Comparison of ENCODE assay signal across 8 mouse cellular contexts in the genomic region with DNA sequence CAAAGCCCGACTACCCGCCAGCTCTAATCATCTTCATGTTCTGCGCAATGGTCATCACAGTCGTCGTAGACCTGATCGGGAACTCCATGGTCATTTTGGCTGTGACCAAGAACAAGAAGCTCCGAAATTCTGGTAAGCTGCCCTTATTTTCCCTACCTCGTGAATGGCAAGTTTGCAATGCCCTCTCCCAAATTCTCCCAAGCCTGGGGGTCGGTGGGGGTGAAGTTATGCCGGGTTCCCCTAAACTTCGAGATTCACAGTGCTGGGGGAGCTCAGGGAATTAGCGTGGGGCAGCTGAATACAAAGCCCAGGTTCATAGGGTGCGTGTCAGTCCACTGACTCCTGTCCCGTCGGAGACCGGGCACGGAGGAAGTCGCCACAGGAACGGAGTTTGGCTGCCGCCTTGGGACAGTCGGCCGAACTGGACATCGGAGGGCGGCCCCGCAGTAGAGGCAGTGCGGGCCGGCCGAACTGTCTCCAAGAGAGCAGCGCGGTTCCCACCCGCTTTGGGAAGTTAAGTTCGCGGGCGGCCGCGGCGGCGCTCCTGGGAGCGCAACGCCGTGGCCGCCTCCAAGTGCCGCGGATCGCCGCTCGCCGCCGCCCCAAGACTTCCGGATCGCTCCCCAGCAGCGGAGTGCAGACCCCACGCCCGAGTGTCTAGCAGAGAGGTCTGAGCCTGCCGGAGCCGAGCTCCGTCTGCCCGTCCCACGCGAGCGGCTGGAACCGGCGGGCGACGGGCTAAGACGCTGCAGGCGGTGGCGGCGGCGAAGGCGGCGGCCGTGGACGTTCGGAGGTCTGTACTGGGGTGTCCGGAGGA. TPM values are rescaled to one million over a fixed set of nuclear protein-coding genes. Genes with fewer than 3 reads are reported as not detected.
DNase-seq lines count a peak whose midpoint lies in the region; ATAC-seq and TF ChIP-seq lines count a peak whose summit lies in the region.
"Had no signal": no experiment of that assay in that cellular context is flagged by ENCODE, and none has a peak within 500 bp of the region (broad histone marks: within the 10 kb centered on the region; RNA-seq: fewer than 3 reads in every experiment).

No protein-coding gene starts in this region.

- H3K4me3 ChIP-seq in lung, embryonic 16.5 days (ENCODE audit: low read length), result peak overlapping the region; percentile 46
- no peak overlapping the region for H3K4me3 ChIP-seq in lung, adult 2 months (replicated peaks; ENCODE audit: extremely low read depth, low read depth, low read length)
- H3K4me3 ChIP-seq in forebrain, embryonic 14.5 days (ENCODE audit: low read depth, low read length), result peak overlapping the region; percentile 38
- H3K4me3 ChIP-seq in liver, embryonic 12.5 days, result peak overlapping the region; percentile 35
- peak overlapping the region; percentile 39 for H3K4me3 ChIP-seq in stomach, postnatal 0 days (ENCODE audit: low read depth, low read length)

- 0 out of 2 replicates have a peak, but pooled peaks have one; percentile 31 for ATAC-seq in lung, embryonic 16.5 days (ENCODE audit: low read depth)
- ATAC-seq in forebrain, embryonic 14.5 days, result peak; percentile 15; the same call in 1 of the 2 replicates
- ATAC-seq in liver, embryonic 12.5 days, result no peak
- ATAC-seq in stomach, postnatal 0 days (ENCODE audit: low FRiP score, low TSS enrichment), result no peak
- ATAC-seq in granulocyte monocyte progenitor cell, adult 5-6 weeks (replicated peaks; ENCODE audit: poor library complexity, severe bottlenecking), result no peak

- no peak overlapping the region for H3K27ac ChIP-seq in lung, embryonic 16.5 days (ENCODE audit: low read length)
- no peak overlapping the region for H3K27ac ChIP-seq in forebrain, embryonic 14.5 days (ENCODE audit: low read depth, low read length)
- H3K27ac ChIP-seq in liver, embryonic 12.5 days, result no peak overlapping the region
- H3K27ac ChIP-seq in stomach, postnatal 0 days (replicated peaks), result no peak overlapping the region

- H3K4me2 ChIP-seq in lung, embryonic 16.5 days (ENCODE audit: low read depth, low read length), result peak overlapping the region; percentile 62
- H3K4me2 ChIP-seq in forebrain, embryonic 14.5 days (ENCODE audit: low read length), result peak overlapping the region; percentile 59
- peak overlapping the region; percentile 45 for H3K4me2 ChIP-seq in liver, embryonic 12.5 days
- H3K4me2 ChIP-seq in stomach, postnatal 0 days (replicated peaks; ENCODE audit: low read depth), result peak overlapping the region; percentile 58

- no peaks in the 10 kb centered on the region for H3K36me3 ChIP-seq in lung, embryonic 16.5 days (ENCODE audit: control insufficient read depth, insufficient read depth, low read length)
- H3K36me3 ChIP-seq in forebrain, embryonic 14.5 days (ENCODE audit: control insufficient read depth, insufficient read depth, low read length), result no peaks in the 10 kb centered on the region
- H3K36me3 ChIP-seq in liver, embryonic 12.5 days, result no peaks in the 10 kb centered on the region
- H3K36me3 ChIP-seq in stomach, postnatal 0 days (ENCODE audit: control insufficient read depth, insufficient read depth, low read length), result no peaks in the 10 kb centered on the region

- TF ChIP-seq POLR2A in lung, adult 2 months (IDR thresholded peaks at IDR 0.05; ENCODE audit: borderline replicate concordance, extremely low read depth, low read depth, low read length), result no peak

- WGBS in lung, embryonic 16.5 days, result 20% methylated on average over 41 of the region's 76 CpGs
- WGBS in lung, adult 2 months, result 33% methylated on average over 76 of the region's 76 CpGs
- 36% methylated on average over 76 of the region's 76 CpGs for WGBS in forebrain, embryonic 14.5 days
- WGBS in liver, embryonic 12.5 days (ENCODE audit: insufficient replicate concordance), result 13% methylated on average over 75 of the region's 76 CpGs
- WGBS in stomach, postnatal 0 days, result 17% methylated on average over 70 of the region's 76 CpGs

- intact Hi-C loops in gastrocnemius, postnatal 14 days (cut with DNase I; ENCODE audit: low total_unique reads), result no loop called here

- peak overlapping the region; percentile 30 for H3K9ac ChIP-seq in lung, embryonic 16.5 days (ENCODE audit: low read length)
- peak overlapping the region; percentile 29; the same call in 1 of the 2 replicates for H3K9ac ChIP-seq in forebrain, embryonic 14.5 days (ENCODE audit: low read length)
- no peak overlapping the region for H3K9ac ChIP-seq in liver, embryonic 12.5 days
- H3K9ac ChIP-seq in stomach, postnatal 0 days (ENCODE audit: low read length), result no peak overlapping the region

- H3K27me3 ChIP-seq in lung, embryonic 16.5 days (ENCODE audit: control insufficient read depth, insufficient read depth, low read depth, low read length), result peaks cover 56% of the 10 kb centered on the region
- peaks cover 46% of the 10 kb centered on the region for H3K27me3 ChIP-seq in forebrain, embryonic 14.5 days (replicated peaks; ENCODE audit: control insufficient read depth, insufficient read depth, low read length)
- peaks cover 96% of the 10 kb centered on the region for H3K27me3 ChIP-seq in liver, embryonic 12.5 days (replicated peaks)
- peaks cover 5% of the 10 kb centered on the region; the same call in 1 of the 2 replicates for H3K27me3 ChIP-seq in stomach, postnatal 0 days (ENCODE audit: control insufficient read depth, insufficient read depth, low read length)

- H3K4me1 ChIP-seq in lung, embryonic 16.5 days (replicated peaks; ENCODE audit: control insufficient read depth, insufficient read depth, low read length), result no peaks in the 10 kb centered on the region
- H3K4me1 ChIP-seq in lung, adult 2 months (ENCODE audit: control insufficient read depth, insufficient read depth, low read length), result no peaks in the 10 kb centered on the region
- H3K4me1 ChIP-seq in forebrain, embryonic 14.5 days (ENCODE audit: control insufficient read depth, insufficient read depth, low read length), result no peaks in the 10 kb centered on the region
- no peaks in the 10 kb centered on the region for H3K4me1 ChIP-seq in liver, embryonic 12.5 days
- no peaks in the 10 kb centered on the region for H3K4me1 ChIP-seq in stomach, postnatal 0 days (replicated peaks; ENCODE audit: control insufficient read depth, insufficient read depth)

- no peak for TF ChIP-seq EP300 in stomach, postnatal 0 days (optimal IDR thresholded peaks at IDR 0.05)

- DNase-seq in lung, adult 2 months, result no peak
- DNase-seq in forebrain, embryonic 14.5 days (ENCODE audit: low spot score), result no peak
- no peak for DNase-seq in stomach, postnatal 0 days (ENCODE audit: low spot score)
- no peak for DNase-seq in gastrocnemius, postnatal 14 days

- H3K9me3 ChIP-seq in lung, embryonic 16.5 days (ENCODE audit: control insufficient read depth, low read length), result peaks cover 9% of the 10 kb centered on the region
- H3K9me3 ChIP-seq in forebrain, embryonic 14.5 days (replicated peaks; ENCODE audit: control insufficient read depth, low read length), result peaks cover 6% of the 10 kb centered on the region; the same call in 1 of the 2 replicates
- 0 out of 2 replicates have a peak, but pooled peaks cover 10% of the 10 kb centered on the region for H3K9me3 ChIP-seq in liver, embryonic 12.5 days (replicated peaks)
- 0 out of 2 replicates have a peak, but pooled peaks cover 2% of the 10 kb centered on the region for H3K9me3 ChIP-seq in stomach, postnatal 0 days (ENCODE audit: control insufficient read depth, low read length)

- no peak for TF ChIP-seq CTCF in lung, adult 2 months (IDR thresholded peaks at IDR 0.05; ENCODE audit: insufficient read depth, low read length)
- TF ChIP-seq CTCF in stomach, postnatal 0 days (IDR thresholded peaks at IDR 0.05; ENCODE audit: low read depth), result no peak

RNA-seq across cellular contexts. Expression of gene Gpr50, which starts 0.6 kb away (rescaled TPM):
- 0.24 TPM in 2 replicates for polyA plus RNA-seq in lung, embryonic 16.5 days (2015; fragmentation: Nextera tagmentation; extraction: Ambion mirVana)
- polyA plus RNA-seq in lung, adult 2 months (2012; rRNA removed), result 0.05 TPM in 1 of 2 replicates, not detected in the other
- polyA plus RNA-seq in forebrain, embryonic 14.5 days (2014; fragmentation: Nextera tagmentation; extraction: Ambion mirVana), result 2.4 and 2.7 TPM in 2 replicates
- polyA plus RNA-seq in liver, embryonic 12.5 days (2016; fragmentation: Nextera tagmentation; extraction: Ambion mirVana), result 0.06 and 0.11 TPM in 2 replicates
- polyA plus RNA-seq in stomach, postnatal 0 days (2015; fragmentation: Nextera tagmentation; extraction: Ambion mirVana), result 0.11 and 0.34 TPM in 2 replicates
- not detected in 2 replicates for total RNA-seq in granulocyte monocyte progenitor cell, adult 5-6 weeks (2014; fragmentation: Nextera tagmentation)
- total RNA-seq in granulocyte monocyte progenitor cell, adult 5-6 weeks (2017), result not detected in 2 replicates
- 1 to 10 TPM; 1.8 to 3.1 TPM for total RNA-seq in gastrocnemius, postnatal 14 days (2021)
- polyA plus RNA-seq: spleen, adult 2 months had no signal

Comparison
In these comparisons a context has a peak if more than half of its experiments do, and no peak if none do; other contexts are left out.
1. ATAC-seq: peak in lung, embryonic 16.5 days (single experiment) and forebrain, embryonic 14.5 days (single experiment); none in liver, embryonic 12.5 days (single experiment), stomach, postnatal 0 days (single experiment) and granulocyte monocyte progenitor cell, adult 5-6 weeks (single experiment).
2. H3K9ac ChIP-seq: peak in lung, embryonic 16.5 days (single experiment) and forebrain, embryonic 14.5 days (single experiment); none in liver, embryonic 12.5 days (single experiment) and stomach, postnatal 0 days (single experiment).
3. Peak in every context shown above with its lines, with median percentiles within 50 percentile points of each other: H3K4me2 ChIP-seq.